Mouse (Mus musculus): ENCODE measurements at regions not wholly inside any gene's neighbourhood (a gene's known extent, or its start where the extent isn't known, plus 50 kb on each side); places are given as distances from the start of the nearest gene placed in this dataset.

DNA sequence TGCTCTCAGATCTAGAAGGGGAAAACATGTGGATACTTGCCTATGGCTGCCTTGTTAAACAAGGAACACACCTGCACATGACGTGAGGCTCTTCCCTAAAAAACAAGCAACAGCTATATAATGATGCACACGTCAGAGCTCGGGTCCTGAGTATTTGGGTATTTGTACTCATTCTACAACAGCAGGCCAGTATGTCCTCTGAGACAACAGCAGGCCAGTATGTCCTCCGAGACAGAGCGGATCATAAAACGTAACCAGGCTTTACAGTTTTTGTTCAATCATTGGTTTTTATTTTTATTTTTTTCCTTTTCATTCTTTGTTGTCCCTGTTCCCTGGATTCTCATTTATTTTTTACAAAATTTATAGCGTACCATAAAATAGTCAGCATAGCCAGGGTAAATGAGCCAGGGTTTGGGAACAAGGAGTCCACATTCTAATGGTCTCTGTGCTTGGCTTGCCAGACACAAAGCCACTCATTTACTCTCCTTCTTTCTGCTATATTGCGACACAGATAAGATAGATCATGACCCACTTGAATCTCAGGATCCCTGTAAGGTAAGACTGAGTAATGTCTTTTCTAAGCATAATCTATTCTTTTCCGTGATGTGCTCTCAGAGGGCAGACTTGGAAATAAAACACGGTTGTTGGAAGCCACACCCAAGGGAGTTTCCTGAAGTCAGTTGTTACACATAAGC, 111.8 kb downstream of the Avpr1a start:
- no peak for ATAC-seq (replicated peaks in 1 of 2; ENCODE audit: insufficient read depth in 1 of 2, low FRiP score in 2 of 2, low TSS enrichment in 1 of 2, low read depth in 1 of 2, poor library complexity in 2 of 2, severe bottlenecking in 2 of 2)

DNA sequence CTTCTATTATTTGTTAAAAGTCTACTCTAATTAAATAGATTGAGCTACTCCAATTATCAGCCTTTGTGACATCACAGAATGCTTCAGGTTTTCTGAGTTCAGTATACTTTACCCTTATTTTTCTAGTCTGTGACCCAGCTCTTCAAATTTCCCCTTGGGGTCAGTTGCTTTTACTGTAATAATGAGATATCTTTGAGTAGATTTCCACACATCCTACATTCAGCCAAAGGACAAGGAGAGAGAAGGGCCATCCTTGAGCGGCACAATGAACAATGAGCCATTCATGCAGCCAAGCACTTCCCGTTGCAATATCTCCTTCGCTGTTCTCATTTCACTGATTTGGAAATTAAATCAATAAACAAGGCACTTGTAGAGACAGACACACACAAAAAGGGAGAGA, 113.6 kb downstream of the Avpr1a start:
- no peak for ATAC-seq (replicated peaks in 1 of 2; ENCODE audit: insufficient read depth in 1 of 2, low FRiP score in 2 of 2, low TSS enrichment in 1 of 2, low read depth in 1 of 2, poor library complexity in 2 of 2, severe bottlenecking in 2 of 2)

DNA sequence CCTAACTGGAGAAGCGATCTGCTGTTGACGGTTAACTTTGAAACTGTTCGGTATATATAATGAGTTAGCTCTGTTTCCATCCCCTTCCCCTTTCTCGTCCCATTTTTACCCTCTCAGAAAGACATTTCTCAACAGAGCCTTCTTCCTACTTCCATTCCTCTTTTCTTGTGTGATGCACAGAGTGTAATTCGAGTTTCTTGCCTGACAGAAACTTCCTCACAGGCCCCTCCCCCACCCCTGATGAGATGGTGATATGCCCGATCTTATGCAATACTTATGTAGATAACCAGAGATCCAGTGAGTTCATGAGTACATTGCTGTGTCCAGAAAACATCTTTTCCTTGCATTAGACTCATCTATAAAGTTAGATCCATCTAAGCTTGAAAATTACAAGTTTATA, 114.2 kb downstream of the Avpr1a start:
- ATAC-seq (replicated peaks in 1 of 2; ENCODE audit: insufficient read depth in 1 of 2, low FRiP score in 2 of 2, low TSS enrichment in 1 of 2, low read depth in 1 of 2, poor library complexity in 2 of 2, severe bottlenecking in 2 of 2): peak in 1 of 2 experiments; percentile 43; a peak in 1 of 4 replicates

DNA sequence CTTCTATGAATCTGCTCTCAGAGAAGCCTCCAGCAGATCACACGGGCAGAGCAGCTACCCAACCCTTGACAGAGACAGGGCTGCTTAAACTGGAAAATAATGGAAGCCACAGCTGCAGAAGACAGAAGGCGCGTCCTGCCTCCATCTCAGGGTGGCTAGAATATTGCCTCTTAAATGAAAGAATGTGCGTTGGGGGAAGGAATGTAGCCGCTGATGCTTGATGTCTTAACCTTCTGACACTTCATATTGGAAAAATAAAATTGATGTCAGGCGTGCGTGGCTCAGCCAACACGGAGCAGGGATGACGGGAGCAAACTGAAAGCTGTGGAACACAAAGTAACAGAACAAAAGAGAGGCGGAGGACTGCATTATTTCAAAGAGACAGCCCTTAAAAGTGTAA, 114.6 kb upstream of the Ppm1h start:
- no peak for ATAC-seq (replicated peaks in 1 of 2; ENCODE audit: insufficient read depth in 1 of 2, low FRiP score in 2 of 2, low TSS enrichment in 1 of 2, low read depth in 1 of 2, poor library complexity in 2 of 2, severe bottlenecking in 2 of 2)

DNA sequence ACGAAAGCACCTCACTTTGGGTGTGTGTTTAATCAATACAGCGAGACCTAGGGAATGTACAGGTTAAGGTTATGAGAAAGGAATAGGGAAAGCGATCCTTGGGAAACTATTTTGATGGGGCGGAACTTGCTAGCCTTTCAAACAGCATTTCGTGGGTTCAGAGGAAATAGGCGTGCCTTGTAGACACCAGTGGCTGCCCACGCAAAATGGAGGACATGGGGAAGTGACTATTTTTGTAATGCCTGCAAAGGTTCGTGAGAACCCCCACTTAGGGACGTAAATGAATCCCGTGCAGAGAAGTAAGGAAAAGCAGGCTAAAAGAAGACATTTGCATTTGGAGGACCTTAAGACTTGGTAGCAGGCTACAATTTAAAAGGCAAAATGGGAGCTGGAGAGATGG, 114.1 kb upstream of the Ppm1h start:
- no peak for ATAC-seq (replicated peaks in 1 of 2; ENCODE audit: insufficient read depth in 1 of 2, low FRiP score in 2 of 2, low TSS enrichment in 1 of 2, low read depth in 1 of 2, poor library complexity in 2 of 2, severe bottlenecking in 2 of 2)

DNA sequence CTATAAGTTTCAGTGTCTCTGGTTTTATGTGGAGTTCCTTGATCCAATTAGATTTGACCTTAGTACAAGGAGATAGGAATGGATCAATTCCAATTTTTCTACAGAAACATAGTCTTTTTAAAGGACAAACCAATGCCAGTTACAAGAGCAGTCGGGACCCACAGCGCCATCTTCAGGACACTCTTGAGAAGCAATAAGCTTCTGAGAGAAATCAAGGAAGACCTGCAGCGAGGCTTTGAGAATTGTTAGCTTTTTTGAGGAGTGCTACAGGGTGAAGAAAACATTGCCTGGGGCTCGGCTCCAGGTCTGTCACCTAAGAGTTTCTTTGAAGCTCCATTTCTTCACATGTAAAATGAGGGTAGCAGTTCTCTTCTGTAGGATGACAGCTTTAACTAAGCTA, 112.0 kb upstream of the Ppm1h start:
- ATAC-seq (replicated peaks in 1 of 2; ENCODE audit: insufficient read depth in 1 of 2, low FRiP score in 2 of 2, low TSS enrichment in 1 of 2, low read depth in 1 of 2, poor library complexity in 2 of 2, severe bottlenecking in 2 of 2): no peak

DNA sequence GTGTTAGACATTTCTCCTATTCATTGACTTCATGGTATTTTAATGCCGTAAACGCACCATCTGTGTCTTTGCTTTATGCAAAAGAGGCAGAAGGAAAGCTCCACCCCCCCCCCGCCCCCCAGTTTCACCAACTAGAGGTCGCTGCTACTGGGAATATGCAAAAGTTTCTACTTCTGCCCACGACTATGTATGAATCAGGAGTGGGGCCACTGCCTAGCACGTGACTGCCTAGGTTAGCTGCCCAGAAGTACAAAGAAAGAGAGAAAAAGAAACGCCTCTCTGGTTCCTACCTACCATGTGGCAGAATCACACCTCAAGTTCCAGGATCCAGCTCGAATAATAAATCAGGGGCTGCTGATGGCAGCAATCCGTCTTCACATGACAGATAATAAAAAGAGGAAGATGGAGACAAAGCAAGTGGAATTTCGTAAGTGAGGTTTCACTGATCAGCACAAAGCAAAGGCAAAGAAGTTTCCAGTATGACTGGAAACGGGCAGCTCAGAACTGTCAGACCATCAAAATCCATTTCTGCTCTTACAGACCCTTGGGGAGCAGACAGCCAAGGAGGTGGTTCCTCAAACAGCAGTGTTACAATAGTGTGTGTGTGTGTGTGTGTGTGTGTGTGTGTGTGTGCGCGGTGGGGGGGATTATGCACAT, 108.9 kb upstream of the Ppm1h start:
- ATAC-seq (replicated peaks in 1 of 2; ENCODE audit: insufficient read depth in 1 of 2, low FRiP score in 2 of 2, low TSS enrichment in 1 of 2, low read depth in 1 of 2, poor library complexity in 2 of 2, severe bottlenecking in 2 of 2): peak; percentile 72 to 73

DNA sequence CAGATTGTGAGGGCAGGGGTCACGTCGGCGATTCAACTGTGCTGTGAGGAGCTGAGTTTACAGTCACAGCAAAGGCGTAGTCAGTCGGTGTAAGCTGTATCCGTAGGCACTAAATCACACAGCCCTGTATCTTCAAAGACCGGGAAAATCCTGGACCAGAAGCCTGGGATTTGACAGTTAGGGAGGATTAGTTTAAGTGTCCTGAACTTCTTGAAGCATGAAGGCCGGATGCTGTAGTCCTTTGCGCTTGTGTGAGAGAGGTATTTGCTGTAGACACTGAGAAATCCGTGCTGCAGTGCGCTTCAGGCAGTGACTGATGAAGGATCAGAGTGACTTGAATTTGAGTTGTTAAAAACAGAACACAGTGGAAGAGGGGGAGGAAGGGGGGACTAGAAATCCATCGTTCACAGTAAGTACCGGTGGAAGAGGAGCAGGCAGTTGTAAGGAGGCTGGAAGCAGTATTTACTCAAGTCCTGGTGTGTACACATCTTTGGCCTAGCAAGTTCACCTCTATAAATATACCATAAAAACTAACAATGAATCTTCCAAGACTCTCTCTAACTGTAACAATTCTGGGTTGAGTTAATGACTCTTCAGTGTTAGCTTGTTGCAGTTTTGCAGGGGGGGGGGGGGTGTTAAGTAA, 107.5 kb upstream of the Ppm1h start:
- ATAC-seq (replicated peaks in 1 of 2; ENCODE audit: insufficient read depth in 1 of 2, low FRiP score in 2 of 2, low TSS enrichment in 1 of 2, low read depth in 1 of 2, poor library complexity in 2 of 2, severe bottlenecking in 2 of 2): no peak

DNA sequence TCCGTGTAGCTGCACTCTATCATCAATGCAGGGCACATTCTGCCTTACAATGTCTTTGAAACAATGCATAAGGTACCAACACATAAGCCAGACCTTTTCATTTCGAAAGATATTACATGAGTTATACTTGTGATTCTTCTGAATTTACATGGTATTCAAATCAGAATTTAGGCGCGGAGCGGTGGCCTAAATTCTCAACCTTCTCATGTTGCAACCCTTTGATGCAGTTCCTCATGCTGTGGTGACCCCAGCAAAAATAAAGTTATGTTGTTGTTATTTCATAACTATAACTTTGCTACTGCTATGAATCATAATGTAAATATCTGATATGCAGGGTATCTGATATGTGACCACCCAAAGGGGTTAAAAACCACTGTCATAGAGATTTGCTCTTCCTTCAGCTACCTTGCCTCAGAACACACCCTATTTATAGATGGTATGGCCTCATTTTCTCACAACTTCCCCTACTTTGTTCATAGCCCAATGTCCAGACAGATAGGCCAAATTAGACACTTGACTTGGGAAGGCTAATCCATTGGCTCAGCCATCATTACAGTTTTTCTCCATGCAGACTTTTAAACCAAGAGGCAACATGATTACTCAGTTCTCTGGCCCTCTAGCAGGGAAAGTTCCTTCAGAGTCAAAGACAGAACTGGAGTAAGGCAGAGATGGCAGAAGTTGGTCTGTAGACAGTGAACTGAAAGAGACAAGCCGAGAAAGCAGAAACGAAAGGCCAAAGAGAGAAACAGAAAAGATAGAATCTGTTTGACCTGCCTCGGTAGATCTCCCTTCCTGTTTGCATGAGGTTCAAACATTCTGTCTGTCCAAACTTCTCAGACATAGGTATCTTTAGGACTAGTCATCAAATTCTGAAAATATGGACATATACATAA, 102.1 kb upstream of the Ppm1h start:
- no peak for ATAC-seq (replicated peaks in 1 of 2; ENCODE audit: insufficient read depth in 1 of 2, low FRiP score in 2 of 2, low TSS enrichment in 1 of 2, low read depth in 1 of 2, poor library complexity in 2 of 2, severe bottlenecking in 2 of 2)

DNA sequence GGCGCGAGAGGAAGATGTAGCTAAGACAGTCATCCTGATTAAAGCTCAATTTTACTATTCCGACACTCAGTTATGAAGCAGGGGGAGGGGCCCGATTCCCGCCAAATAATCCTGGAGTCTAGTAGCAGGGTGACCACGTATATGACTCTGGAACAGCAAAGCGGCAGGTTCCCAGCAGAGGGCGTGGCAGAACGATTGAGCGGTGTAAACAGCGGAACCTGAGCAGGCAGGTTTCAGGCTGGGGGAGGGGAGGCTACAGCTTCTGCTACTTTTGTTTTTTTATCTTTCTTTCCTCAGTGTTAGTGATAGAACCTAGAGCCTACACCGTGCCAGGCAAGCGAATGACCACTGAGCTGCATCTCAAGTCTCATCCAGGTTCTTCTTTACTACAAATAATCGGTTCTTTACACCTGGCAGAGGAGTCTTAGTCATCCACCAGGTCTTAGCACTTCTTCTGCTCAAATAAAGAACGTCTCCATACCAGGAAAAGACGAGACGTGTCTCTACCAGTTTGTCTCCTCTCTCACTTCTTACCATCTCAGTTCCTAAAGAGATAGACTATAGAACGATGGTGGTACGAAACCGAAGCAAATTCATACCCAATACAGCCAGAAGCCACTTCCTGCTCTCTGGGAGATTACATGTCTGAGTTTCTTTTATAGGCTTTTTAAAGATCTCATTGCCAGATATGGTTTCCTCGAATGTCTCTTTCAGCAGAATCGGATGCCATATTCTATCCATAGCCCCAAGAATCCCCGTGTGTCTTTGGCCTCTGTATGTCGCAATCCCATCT, 100.2 kb upstream of the Ppm1h start:
- ATAC-seq (replicated peaks in 1 of 2; ENCODE audit: insufficient read depth in 1 of 2, low FRiP score in 2 of 2, low TSS enrichment in 1 of 2, low read depth in 1 of 2, poor library complexity in 2 of 2, severe bottlenecking in 2 of 2): no peak

DNA sequence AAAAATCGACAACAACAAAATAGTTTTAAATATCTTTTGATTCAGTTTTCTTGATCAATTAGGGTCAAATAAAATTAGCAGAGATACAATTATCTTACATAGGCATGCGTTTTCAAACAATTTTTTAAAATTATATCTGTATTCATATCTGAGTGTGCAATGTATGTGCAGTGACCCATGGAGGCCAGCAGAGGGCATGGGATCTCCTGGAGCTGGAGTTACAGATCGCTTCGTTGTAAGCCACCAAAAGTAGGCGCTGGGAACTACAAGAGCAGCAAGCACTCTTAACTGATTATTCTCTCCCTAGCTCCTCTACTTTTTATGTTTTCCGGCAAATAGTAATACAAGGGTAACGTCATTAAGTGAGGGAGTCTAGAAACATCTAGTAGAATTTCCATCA, 97.5 kb upstream of the Ppm1h start:
- ATAC-seq (replicated peaks in 1 of 2; ENCODE audit: insufficient read depth in 1 of 2, low FRiP score in 2 of 2, low TSS enrichment in 1 of 2, low read depth in 1 of 2, poor library complexity in 2 of 2, severe bottlenecking in 2 of 2): no peak; a peak in 1 of 4 replicates

DNA sequence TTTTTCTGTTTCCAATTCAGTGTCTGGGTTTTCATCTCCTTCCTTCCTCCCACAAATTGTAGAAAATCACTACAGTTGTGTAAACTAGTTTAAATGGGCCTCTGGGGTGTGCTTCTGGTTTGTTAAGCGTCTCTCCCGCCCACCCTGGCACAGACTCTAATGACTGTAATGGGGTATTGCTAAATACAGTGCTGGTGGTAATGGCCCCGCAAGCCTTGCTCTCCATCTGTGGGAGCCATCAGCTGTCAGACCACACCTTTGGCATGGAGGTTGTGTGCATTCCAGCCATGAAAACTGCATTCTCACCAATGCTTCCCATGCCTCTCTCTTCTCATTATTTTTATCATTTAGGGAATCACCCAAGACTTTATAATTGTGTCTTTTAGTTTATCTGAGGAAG, 91.0 kb upstream of the Ppm1h start:
- ATAC-seq (replicated peaks in 1 of 2; ENCODE audit: insufficient read depth in 1 of 2, low FRiP score in 2 of 2, low TSS enrichment in 1 of 2, low read depth in 1 of 2, poor library complexity in 2 of 2, severe bottlenecking in 2 of 2): no peak

DNA sequence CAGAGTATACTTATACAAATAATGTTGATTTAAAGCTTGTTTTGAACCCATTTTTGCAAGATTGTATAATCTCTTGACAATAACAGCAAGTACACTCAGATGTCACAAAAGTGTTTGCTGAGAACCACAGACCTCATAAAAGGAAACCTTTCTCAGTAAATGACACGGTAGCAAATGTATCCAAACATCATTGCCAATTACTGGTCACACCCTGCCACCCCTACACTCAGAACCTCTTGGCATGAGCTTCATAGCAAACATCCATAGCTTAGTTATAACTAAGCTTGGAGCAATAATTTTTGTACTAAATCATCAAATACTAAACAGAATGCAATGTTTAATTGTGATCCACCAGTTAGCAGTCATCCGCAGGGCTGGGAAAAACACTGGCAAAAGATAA, 79.1 kb upstream of the Ppm1h start:
- no peak for ATAC-seq (replicated peaks in 1 of 2; ENCODE audit: insufficient read depth in 1 of 2, low FRiP score in 2 of 2, low TSS enrichment in 1 of 2, low read depth in 1 of 2, poor library complexity in 2 of 2, severe bottlenecking in 2 of 2)

DNA sequence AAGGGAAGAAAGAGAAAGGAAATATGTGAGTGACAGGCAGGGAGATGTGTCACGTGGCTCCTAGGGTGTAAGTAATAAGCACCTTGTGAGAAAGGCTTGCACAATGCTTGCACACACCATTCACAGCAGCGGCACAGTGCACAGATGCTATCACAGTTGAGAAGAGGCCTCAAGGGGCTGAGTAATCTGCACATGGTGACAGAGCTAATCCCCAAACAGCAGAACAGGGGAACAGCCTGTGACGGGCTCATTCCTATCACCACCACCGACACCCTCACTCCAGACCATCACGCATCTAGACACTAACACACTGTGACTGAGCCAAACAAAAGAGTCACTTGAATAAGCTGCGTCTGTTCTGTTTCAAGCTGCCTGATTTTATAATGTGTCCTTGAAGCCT, 76.2 kb upstream of the Ppm1h start:
- ATAC-seq (replicated peaks in 1 of 2; ENCODE audit: insufficient read depth in 1 of 2, low FRiP score in 2 of 2, low TSS enrichment in 1 of 2, low read depth in 1 of 2, poor library complexity in 2 of 2, severe bottlenecking in 2 of 2): peak; percentile 12 to 39; a peak in 2 of 4 replicates

DNA sequence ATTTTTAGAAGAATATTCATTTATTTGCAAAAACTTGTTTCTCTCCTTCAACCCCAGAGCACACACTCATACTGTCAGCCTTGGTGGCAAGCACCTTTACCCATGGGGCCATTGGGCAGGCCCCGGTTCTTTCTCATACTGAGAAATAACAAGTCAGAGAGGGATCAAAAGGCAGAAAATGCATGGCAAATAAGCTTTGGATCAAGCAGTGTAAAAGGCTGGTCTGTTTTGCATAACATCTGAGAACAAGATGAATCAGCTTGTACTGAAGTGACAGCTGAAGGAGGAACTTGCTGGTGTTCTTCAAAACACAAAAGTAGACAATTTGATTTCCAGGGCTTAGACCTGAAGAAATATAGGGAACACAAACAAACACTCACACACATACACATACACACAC, 74.6 kb upstream of the Ppm1h start:
- no peak for ATAC-seq (replicated peaks in 1 of 2; ENCODE audit: insufficient read depth in 1 of 2, low FRiP score in 2 of 2, low TSS enrichment in 1 of 2, low read depth in 1 of 2, poor library complexity in 2 of 2, severe bottlenecking in 2 of 2)

DNA sequence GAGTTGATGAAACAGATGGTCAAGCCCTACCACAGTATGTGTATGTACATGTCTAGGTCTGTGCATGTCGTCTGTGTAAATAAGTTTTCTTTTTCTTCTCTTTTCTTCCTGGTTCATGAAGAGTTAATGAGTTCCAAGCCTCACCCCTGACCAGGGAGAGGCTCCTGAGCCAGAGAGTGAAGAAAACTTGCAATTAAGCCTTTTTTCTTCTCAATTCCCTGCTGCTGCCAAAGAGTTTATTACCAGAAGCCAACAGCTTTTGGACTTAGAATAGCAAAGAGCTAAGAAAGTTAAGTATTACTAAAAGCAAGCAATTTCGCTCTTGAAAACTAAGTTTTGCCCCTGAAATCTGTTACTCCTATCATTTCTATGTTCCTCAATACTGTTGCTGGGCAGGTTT, 65.3 kb upstream of the Ppm1h start:
- no peak; a peak in 1 of 4 replicates for ATAC-seq (replicated peaks in 1 of 2; ENCODE audit: insufficient read depth in 1 of 2, low FRiP score in 2 of 2, low TSS enrichment in 1 of 2, low read depth in 1 of 2, poor library complexity in 2 of 2, severe bottlenecking in 2 of 2)

DNA sequence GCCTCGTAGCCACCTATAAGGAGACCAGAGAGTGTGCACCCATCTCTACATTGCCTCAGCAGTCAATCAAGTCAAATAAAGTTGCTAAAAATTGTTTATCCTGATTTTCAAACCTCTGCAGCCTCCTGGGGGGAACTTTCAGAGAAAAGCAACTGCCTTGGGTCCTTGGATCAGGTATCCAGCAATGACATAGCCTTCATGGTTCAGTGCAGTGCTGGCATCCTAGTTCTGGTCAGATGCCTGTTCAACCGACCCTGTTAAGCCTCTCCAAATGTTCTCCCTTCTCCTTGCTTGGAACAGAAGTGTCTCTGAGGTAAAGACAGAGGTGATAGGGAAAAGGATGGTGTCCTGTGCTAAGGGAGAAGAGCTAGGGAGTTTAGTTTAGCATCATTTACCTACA, 64.7 kb upstream of the Ppm1h start:
- ATAC-seq (replicated peaks in 1 of 2; ENCODE audit: insufficient read depth in 1 of 2, low FRiP score in 2 of 2, low TSS enrichment in 1 of 2, low read depth in 1 of 2, poor library complexity in 2 of 2, severe bottlenecking in 2 of 2): no peak

Measured in hematopoietic stem cell, adult 5-6 weeks (primary cell).